Mouse (Mus musculus) stomach, embryonic 16.5 days (tissue): ENCODE data around the gene Gm10974. TPM values are rescaled to one million over a fixed set of nuclear protein-coding genes. Genes with fewer than 3 reads are reported as not detected.

ENCODE experiments used
- ATAC-seq: fragments of 200-750 bp; cut with Nextera tagmentation; 2 replicates; pipeline ENCODE4 v1.8.0; 2017; ENCODE audit warnings: moderate number of reproducible peaks, moderate TSS enrichment; ENCODE audit not compliant: insufficient read depth, low FRiP score
- H3K27ac ChIP-seq: fragments of 300-500 bp; sonication (generic); 2 replicates; pipeline ENCODE4 v1.5.1; 2014; ENCODE audit warnings: low read length
- H3K27me3 ChIP-seq: fragments of 300-500 bp; sonication (generic); 2 replicates; pipeline ENCODE4 v1.6.1; 2014; ENCODE audit warnings: low read length, control low read depth, mixed read lengths; ENCODE audit not compliant: control insufficient read depth, insufficient read depth
- H3K36me3 ChIP-seq: fragments of 300-500 bp; sonication (generic); 2 replicates; pipeline ENCODE4 v1.6.1; 2014; ENCODE audit warnings: low read length; ENCODE audit not compliant: control insufficient read depth, insufficient read depth
- H3K4me1 ChIP-seq: fragments of 300-500 bp; sonication (generic); 2 replicates; pipeline ENCODE4 v1.6.1; 2014; ENCODE audit warnings: low read length, control low read depth, mixed read lengths; ENCODE audit not compliant: control insufficient read depth, insufficient read depth
- H3K4me2 ChIP-seq: fragments of 300-500 bp; sonication (generic); 2 replicates; pipeline ENCODE4 v1.6.1; 2014; ENCODE audit warnings: low read depth, low read length, mixed read lengths
- H3K4me3 ChIP-seq: fragments of 300-500 bp; sonication (generic); replicated peaks from 2 replicates; pipeline ENCODE4 v1.5.1; 2014; ENCODE audit warnings: mild to moderate bottlenecking, low read length
- H3K9ac ChIP-seq: fragments of 300-500 bp; sonication (generic); 2 replicates; pipeline ENCODE4 v1.6.1; 2014; ENCODE audit warnings: low read length
- H3K9me3 ChIP-seq: fragments of 300-500 bp; sonication (generic); replicated peaks from 2 replicates; pipeline ENCODE4 v1.6.1; 2016; ENCODE audit warnings: low read length, control low read depth; ENCODE audit not compliant: control insufficient read depth
- WGBS: fragments of 180-500 bp; shearing (Covaris S2); extraction: QIAGEN DNeasy Blood & Tissue Kit; methylation state at CpG from one replicate; pipeline ENCODE4 v1.1.7; 2014; 5-methylcytosine and 5-hydroxymethylcytosine counted together
- polyA plus RNA-seq: library from polyadenylated mRNA; unstranded; fragments of >200 nt; fragmentation: Nextera tagmentation; extraction: Ambion mirVana; gene quantifications from 2 replicates; pipeline ENCODE4 v1.2.1, GENCODE M21; 2015

Gm10974 gene
- polyA plus RNA-seq, 1 experiment from 2014 or later, result not detected

GRCm38 (mm10) chr7:66387813-66388521 lies 22.3 kb downstream of the Gm10974 start, which contains the start of gene Lrrk1:
Gene Lrrk1 (minus strand): TSS chr7:66388350.
- peak within 1 kb of the TSS; percentile 97 for H3K9ac ChIP-seq
- H3K27me3 ChIP-seq, result no peaks in the 10 kb centered on the region
- H3K27ac ChIP-seq, result peak within 1 kb of the TSS; percentile 79
- H3K36me3 ChIP-seq, result no peaks in the 10 kb centered on the region
- peak within 1 kb of the TSS; percentile 90 for H3K4me2 ChIP-seq
- H3K4me1 ChIP-seq, result peaks cover 23% of the 10 kb centered on the region
- peak; percentile 80 for ATAC-seq
- H3K4me3 ChIP-seq, result peak within 1 kb of the TSS; percentile 89
- under 1% methylated on average over 70 of the region's 70 CpGs for WGBS
- H3K9me3 ChIP-seq, result no peaks in the 10 kb centered on the region

DNA sequence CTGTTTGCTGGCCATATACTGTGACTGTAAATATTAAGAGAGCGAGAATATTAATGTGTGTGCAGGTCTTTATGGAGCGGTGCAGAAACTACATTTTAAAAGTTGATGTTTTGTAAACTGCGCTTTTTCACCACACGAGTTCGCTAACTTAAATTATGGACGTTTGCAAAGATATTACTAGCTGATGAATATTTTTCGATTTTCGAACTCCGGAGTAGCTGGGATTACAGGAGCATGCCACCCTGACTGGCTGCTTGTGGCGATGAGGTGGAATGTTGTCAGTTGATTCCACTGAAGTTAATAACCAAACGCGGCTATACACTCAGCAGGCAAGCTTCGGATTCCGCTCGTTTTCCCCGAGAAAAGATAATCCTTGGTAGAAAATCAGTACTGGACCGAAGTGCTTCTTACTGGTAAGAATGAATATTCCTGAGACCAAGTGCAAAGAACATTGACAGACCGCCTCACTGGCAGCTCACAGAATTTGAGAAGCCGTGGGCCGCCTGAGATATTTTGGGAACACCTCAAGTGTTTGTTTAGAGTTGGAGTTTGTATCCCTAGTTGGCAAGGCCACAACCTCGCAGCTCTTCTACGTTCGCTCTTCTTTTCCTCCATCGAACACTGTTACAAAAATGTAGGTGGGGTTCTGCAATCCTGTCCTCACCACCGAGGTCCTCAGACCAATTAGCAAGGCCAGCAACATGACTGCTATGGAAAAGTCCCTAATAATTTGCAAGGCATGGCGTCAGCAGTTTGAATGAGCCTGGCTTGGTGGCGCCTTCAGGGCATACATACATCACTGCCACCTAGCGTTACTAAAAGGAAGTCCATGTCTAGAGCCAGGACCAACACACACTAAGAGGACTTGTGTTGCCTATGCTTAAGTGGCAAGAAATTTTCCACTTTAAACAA lies 23.2 kb downstream of the Gm10974 start:
- Histone ChIP-seq H3K4me2 (peak overlapping the region; percentile 90), H3K4me1 (peaks cover 18% of the 10 kb centered on the region), H3K36me3 (no peaks in the 10 kb centered on the region), H3K27me3 (no peaks in the 10 kb centered on the region), H3K4me3 (peak overlapping the region; percentile 89), H3K27ac (peak overlapping the region; percentile 79; the same call in 1 of the 2 replicates), H3K9me3 (no peaks in the 10 kb centered on the region), H3K9ac (peak overlapping the region; percentile 97)
- 11% methylated on average over 28 of the region's 28 CpGs for WGBS
- peak; percentile 78; the same call in 1 of the 2 replicates for ATAC-seq

- ATAC-seq, result no peak
- Histone ChIP-seq H3K9ac (no peak overlapping the region), H3K9me3 (no peaks in the 10 kb centered on the region), H3K36me3 (no peaks in the 10 kb centered on the region), H3K27me3 (no peaks in the 10 kb centered on the region), H3K4me2 (no peak overlapping the region), H3K27ac (no peak overlapping the region), H3K4me3 (no peak overlapping the region), H3K4me1 (no peaks in the 10 kb centered on the region)
- WGBS, result 65% methylated on average over 3 of the region's 3 CpGs
Observed at GRCm38 (mm10) chr7:66397288-66397687, 31.6 kb downstream of the Gm10974 start.

GRCm38 (mm10) chr7:66401605-66402004 lies 35.9 kb downstream of the Gm10974 start:
- H3K9ac ChIP-seq, result no peak overlapping the region
- no peak for ATAC-seq
- no peak overlapping the region for H3K4me3 ChIP-seq
- no peaks in the 10 kb centered on the region for H3K9me3 ChIP-seq
- WGBS, result 56% methylated on average over 8 of the region's 8 CpGs
- H3K4me1 ChIP-seq, result peaks cover 3% of the 10 kb centered on the region; the same call in 1 of the 2 replicates
- H3K27ac ChIP-seq, result no peak overlapping the region
- no peaks in the 10 kb centered on the region for H3K27me3 ChIP-seq
- H3K36me3 ChIP-seq, result no peaks in the 10 kb centered on the region
- H3K4me2 ChIP-seq, result no peak overlapping the region

- 87% methylated on average over 5 of the region's 5 CpGs for WGBS
Observed at GRCm38 (mm10) chr7:66402876-66403275, 37.2 kb downstream of the Gm10974 start.

GRCm38 (mm10) chr7:66404141-66404540 lies 38.4 kb downstream of the Gm10974 start:
- H3K27me3 ChIP-seq, result no peaks in the 10 kb centered on the region
- H3K4me1 ChIP-seq, result peaks cover 9% of the 10 kb centered on the region; the same call in 1 of the 2 replicates
- no peak overlapping the region for H3K27ac ChIP-seq
- H3K9me3 ChIP-seq, result no peaks in the 10 kb centered on the region
- H3K9ac ChIP-seq, result no peak overlapping the region
- peak; percentile 12; the same call in 1 of the 2 replicates for ATAC-seq
- WGBS, result 38% methylated on average over 10 of the region's 10 CpGs
- H3K4me2 ChIP-seq, result no peak overlapping the region
- H3K36me3 ChIP-seq, result no peaks in the 10 kb centered on the region
- H3K4me3 ChIP-seq, result no peak overlapping the region

More at GRCm38 (mm10) chr7:66402876-66403275, 37.2 kb downstream of the Gm10974 start:
- H3K4me2 ChIP-seq, result no peak overlapping the region
- H3K4me1 ChIP-seq, result peaks cover 9% of the 10 kb centered on the region; the same call in 1 of the 2 replicates
- no peak overlapping the region for H3K4me3 ChIP-seq
- H3K27me3 ChIP-seq, result no peaks in the 10 kb centered on the region
- H3K36me3 ChIP-seq, result no peaks in the 10 kb centered on the region
- ATAC-seq, result no peak
- H3K27ac ChIP-seq, result no peak overlapping the region
- H3K9ac ChIP-seq, result no peak overlapping the region
- no peaks in the 10 kb centered on the region for H3K9me3 ChIP-seq

- no peak overlapping the region for H3K4me2 ChIP-seq
- H3K36me3 ChIP-seq, result no peaks in the 10 kb centered on the region
- H3K27ac ChIP-seq, result no peak overlapping the region
- H3K4me3 ChIP-seq, result no peak overlapping the region
- H3K27me3 ChIP-seq, result no peaks in the 10 kb centered on the region
- ATAC-seq, result no peak
- WGBS, result 63% methylated on average over 4 of the region's 4 CpGs
- H3K9me3 ChIP-seq, result no peaks in the 10 kb centered on the region
- H3K9ac ChIP-seq, result no peak overlapping the region
- H3K4me1 ChIP-seq, result peaks cover 9% of the 10 kb centered on the region; the same call in 1 of the 2 replicates
Observed at GRCm38 (mm10) chr7:66404802-66405201, 39.1 kb downstream of the Gm10974 start.

- H3K4me2 ChIP-seq, result no peak overlapping the region
- no peak overlapping the region for H3K4me3 ChIP-seq
- peaks cover 9% of the 10 kb centered on the region; the same call in 1 of the 2 replicates for H3K4me1 ChIP-seq
- 50% methylated on average over 11 of the region's 11 CpGs for WGBS
- H3K36me3 ChIP-seq, result no peaks in the 10 kb centered on the region
- no peak overlapping the region for H3K27ac ChIP-seq
- no peaks in the 10 kb centered on the region for H3K9me3 ChIP-seq
- no peak for ATAC-seq
- no peaks in the 10 kb centered on the region for H3K27me3 ChIP-seq
- no peak overlapping the region for H3K9ac ChIP-seq
Observed at GRCm38 (mm10) chr7:66405541-66405940, 39.8 kb downstream of the Gm10974 start.
